Mouse (Mus musculus) induced T-regulatory cell, adult 2 months (primary cell): ENCODE results near the gene Kmt5c.

ENCODE experiments used
- DNase-seq: peaks from one replicate; pipeline ENCODE4 v3.0.0-alpha.2; 2012; ENCODE audit warnings: low read depth

Kmt5c gene

GRCm38 (mm10) chr7:4746326-4746980 lies 6.5 kb downstream of the Kmt5c start:
- no peak for DNase-seq

GRCm38 (mm10) chr7:4747156-4747899 lies 7.4 kb downstream of the Kmt5c start:
- no peak for DNase-seq

DNA sequence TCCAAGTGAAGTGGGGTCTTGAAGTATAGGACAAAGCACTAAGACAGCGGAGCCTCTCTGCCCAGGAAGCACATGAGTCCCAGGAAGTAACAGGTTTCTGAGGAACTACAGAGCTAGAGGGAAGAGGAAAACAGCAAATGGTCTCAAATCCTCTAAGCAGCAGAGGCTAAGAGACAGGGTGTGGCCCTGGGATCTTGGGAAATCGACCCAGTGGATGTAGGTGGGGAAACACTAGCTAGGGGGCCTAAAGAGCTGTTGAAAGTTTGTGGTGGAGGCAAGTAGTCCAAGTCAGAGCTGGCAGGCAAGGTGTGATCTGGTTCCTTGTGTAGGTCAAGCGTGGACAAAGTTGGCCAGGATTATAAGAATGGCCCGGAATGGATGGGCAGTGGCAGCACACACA lies 8.4 kb downstream of the Kmt5c start:
- no peak for DNase-seq

- no peak for DNase-seq
These were observed 9.3 kb downstream of the Kmt5c start for GRCm38 (mm10) chr7:4749169-4749568.

DNA sequence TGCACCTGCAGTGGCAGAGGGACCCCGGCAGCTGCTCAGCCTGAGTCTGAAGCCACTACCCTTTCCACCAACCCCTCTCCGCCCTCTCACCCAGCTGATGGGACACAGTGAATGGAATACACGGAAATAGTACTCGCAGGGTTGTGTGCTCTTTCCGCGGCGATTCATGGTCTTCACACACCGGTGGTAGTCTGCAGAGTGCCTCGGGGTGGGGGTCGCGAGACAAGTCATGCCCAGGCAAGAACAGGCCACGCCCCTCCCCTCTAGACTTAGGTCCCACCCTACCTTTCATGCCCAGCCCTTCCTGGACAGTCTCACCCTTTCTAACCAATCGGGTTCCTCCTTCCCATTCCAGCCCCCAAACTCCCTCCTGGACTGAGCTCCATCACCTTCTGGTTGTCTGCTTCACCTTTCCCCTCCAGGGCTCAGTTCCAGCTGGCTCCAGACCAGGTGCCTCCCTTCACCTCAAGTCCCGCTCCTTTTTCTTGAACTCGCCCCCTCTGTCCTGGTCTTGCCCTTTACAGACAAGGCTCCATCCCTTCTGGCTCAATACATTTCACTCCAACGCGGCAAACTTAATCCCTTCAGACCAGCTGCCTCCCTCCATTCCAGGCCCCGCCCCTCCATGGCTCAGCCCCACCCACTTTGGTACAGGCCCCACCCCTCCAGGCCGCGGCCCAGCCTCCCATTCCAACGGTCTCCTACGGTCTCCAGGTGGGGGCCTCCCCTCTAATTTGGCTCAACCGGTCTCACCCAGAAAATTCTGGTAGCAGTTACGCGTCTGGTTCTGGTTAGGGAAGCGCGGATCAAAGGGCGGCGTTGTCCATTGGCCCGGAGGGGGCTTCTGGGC lies 12.3 kb downstream of the Kmt5c start:
- DNase-seq, result peak; percentile 52

DNA sequence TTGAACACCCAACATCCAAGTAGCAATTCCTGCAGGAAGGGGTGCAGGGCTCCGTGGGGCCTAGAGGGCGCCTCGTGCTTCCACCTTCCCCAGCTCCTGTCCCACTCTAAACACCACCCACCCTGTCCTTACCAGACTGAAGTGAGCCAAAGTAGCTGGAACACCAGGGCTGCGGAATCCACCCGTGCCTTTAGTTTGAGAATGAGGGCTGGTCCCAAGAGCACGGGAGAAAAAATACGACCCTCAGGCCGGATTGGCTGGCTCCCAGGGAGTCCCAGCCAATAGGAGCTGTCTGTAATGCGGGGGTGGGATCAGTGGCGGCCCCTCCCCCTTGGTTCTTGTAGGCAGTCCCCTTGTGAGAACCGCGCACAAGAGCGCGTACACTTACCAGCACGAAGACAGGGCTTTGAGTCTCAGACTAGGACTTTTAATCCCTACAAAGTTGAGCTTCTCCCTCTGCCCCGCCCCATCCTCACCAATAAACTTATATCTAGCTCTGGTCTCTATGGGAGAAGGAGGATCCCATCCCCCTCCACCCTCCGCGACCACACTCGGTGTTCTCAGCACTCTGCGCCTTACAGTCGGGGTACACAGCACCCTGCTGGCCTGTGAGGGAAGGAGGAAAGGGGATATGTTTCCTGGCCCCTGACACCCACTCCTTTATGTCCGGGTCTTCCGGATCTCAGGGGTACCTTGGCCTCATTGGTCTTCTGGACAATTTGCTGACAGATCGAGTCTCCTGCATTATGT lies 13.1 kb downstream of the Kmt5c start, which contains the start of gene Cox6b2:
Gene Cox6b2, minus strand, starts transcription at position 274 of the 750 bp plus-strand sequence.
- DNase-seq, result peak; percentile 75

DNA sequence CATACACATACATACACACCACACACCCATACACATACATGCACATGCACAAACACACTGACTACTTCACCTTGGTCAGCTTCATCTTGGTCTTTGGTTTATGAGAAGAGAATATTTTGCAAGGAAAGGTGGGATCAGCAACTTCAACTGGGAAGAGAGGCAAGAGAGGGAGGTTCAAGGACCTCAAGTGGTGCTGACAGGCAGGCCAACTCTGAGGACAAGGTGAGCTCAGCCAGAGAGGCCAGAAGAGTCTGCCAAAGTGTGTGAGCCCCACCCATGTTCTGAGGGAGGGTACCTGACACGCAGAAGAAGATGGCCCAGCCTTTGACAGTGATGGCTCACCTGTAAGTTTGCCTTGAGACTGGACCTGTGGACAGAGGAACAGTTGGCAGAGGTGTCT lies 19.8 kb downstream of the Kmt5c start:
- DNase-seq, result no peak

DNA sequence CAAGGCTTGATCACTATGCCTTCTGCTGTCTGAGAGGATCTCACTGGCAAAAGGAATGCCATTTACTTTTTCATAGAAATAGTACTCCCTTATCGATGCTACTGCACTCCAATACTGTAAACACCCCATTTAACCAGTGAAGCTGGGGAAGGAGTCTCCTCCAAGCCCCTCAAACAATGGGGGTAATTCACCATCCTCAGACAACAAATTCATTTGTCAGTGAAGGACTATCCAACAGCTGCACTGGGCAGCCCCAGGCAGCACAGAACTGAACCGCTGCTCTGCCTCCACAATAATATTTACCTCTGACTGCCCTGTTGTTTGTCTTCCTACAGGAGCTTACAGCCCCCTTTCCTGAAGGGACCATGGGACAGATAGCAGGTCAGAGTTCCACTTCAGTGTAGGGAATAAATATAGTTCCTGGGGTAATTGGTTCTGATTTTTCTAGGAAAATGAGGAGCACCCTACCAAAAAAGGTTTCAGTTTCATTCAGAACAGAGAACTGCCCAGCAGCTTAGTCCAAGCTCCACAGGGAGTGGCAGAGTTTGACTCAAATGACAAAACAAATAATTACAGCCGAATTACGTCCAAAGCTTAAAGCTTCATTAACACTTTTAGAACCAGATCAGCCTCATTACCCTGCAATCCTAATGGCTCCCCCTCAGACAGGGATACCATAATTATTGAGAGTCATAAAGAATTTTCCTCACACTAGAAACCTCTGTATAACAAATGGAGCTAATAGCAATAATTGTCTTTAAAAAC lies 25.2 kb downstream of the Kmt5c start:
- no peak for DNase-seq

- DNase-seq, result no peak
These were observed 31.3 kb downstream of the Kmt5c start, which contains the start of gene Fam71e2 for GRCm38 (mm10) chr7:4771202-4771601. Fam71e2 (minus strand) TSS chr7:4771302.

GRCm38 (mm10) chr7:4776131-4776530 lies 36.2 kb downstream of the Kmt5c start:
- peak; percentile 4 for DNase-seq

DNA sequence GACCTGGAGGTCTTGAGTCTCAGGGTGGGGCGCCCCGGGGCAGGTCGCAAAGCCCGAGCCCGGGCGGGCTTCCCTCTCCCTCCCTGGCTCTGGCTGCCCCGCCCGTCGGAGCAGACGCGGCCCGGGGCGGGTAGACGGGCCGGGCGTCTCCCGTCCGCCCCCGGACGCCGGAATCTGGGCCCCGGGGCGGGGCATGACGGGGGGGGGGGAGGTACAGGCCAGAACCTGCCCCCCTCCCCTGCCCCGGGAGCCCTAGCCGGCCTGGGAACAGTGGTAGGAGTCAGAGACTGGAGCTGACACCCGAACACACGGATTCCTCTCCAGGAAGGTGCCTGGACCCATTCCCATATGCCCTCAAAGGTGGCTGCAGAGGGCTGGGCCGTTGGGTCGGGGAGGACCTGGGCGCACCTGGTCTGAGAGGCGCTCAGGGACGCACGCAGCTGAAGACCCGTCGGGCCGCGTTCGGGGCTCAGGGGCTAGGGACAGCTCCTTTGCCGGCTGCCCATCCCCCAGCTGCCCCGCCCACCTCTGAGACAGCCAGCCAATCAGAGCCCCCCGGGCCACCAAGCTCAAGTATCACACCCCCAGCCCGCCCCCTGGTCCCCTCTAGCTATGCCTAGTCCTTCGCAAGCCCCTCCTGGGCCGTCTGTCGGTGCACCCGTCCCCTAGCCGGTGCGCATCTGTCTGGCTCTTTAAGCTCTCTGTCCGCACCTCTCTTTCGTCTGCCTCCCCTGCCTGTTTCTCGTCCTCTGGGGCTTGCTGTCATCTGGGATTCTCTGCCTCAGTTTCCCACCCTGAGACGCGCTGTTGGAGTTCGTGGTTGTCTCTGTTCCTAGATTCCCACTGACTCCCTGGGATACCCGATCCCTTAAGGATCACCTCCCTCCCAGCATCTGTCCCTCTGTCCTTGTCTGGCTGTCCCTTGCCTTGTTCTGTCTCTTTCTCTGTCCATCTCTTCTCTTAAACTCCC lies 37.2 kb downstream of the Kmt5c start:
- peak; percentile 65 for DNase-seq

GRCm38 (mm10) chr7:4777851-4778637 lies 38.1 kb downstream of the Kmt5c start:
- DNase-seq, result no peak

DNA sequence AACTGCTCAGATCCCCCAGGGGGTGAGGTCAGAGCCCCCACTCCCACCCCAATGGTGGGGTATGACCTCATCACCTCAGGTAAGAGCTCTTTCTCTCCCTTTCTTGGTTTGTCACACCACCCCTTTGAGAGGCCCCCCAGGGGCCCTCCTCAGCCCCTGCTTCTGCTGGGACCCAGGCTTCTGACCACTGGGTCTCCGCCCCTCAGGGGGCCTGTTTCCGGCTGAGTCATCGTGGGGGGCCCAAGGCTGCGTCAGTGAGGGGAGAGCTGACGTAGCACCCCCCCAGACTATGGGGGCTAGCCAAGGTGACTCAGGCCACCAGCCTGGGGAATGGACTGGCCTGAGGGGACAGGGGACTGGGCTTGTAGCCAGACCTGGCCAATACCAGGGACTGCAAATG lies 40.0 kb downstream of the Kmt5c start:
- no peak for DNase-seq

GRCm38 (mm10) chr7:4782130-4782529 lies 42.2 kb downstream of the Kmt5c start:
- DNase-seq, result no peak

DNA sequence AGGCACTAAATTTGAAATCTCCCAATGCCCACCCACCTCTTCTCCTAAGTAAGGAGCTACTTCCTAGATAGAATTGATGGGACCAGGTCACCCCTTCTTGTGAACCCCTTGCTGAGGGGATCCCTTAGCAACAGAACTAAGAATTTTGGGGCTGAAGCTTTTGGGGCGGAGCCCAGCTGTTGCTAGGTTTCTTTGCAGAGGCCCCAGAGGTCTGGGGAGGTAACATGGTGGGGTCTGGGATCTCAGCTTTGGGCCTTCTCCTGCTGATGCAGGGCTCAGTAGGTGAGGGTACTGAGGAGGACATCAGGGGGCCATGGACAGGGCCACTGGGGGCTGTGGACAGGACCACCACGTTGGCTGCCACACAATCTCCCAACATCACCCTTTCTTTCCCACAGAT lies 42.8 kb downstream of the Kmt5c start, which contains the start of the genes Il11 and Tmem190:
Gene Il11, minus strand, starts transcription at position 101 of the 400 bp plus-strand sequence.
Gene Tmem190, plus strand, starts transcription at position 179 of the 400 bp plus-strand sequence.
- no peak for DNase-seq

- no peak for DNase-seq
These were observed 43.9 kb downstream of the Kmt5c start for GRCm38 (mm10) chr7:4783667-4784268.

- peak; percentile 66 for DNase-seq
These were observed 48.9 kb downstream of the Kmt5c start for GRCm38 (mm10) chr7:4788499-4789435.
